Mouse (Mus musculus) embryonic fibroblast, embryonic 13.5 days (primary cell): ENCODE measurements around the gene Pitpnc1.

ENCODE experiments used
- CTCF ChIP-seq: IDR thresholded peaks from 2 replicates; pipeline ENCODE4 v1.5.1; 2011; ENCODE audit warnings: mild to moderate bottlenecking, control low read depth, low read length, moderate library complexity, borderline replicate concordance; ENCODE audit not compliant: insufficient read depth
- POLR2A ChIP-seq: IDR thresholded peaks from 2 replicates; pipeline ENCODE4 v1.6.1; 2011; ENCODE audit warnings: low read depth, mild to moderate bottlenecking, control low read depth, low read length, moderate library complexity

DNA sequence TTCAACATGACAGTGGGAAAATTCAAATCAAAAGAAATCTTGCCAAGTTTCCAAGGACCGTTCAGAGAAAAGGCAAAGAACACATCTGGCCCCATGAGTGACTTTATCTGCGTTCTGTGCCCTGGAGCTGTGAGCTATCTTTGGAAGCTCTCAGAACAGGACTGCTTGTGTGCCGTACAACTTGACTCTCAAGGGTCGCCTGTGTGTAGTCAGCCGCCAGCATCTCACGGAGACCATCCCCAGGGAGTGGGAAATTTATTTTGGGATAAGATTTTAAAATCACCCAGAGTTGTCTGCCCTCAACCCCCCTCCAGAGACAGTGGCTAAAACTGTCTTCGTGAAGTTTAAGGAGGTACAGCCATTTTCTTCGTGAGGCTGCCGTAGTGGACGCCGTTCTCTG lies 268.7 kb downstream of the Pitpnc1 start:
- no peak for TF ChIP-seq POLR2A
- TF ChIP-seq CTCF = no peak
